ENCODE assay signal across 9 mouse cellular contexts in genomic region chr12:86932575-86932952, GRCm38 (mm10). TPM values are rescaled to one million over a fixed set of nuclear protein-coding genes. Genes with fewer than 3 reads are reported as not detected.
A peak's percentile ranks its signal among the peaks of the same experiment; 100 is the strongest.
DNase-seq lines count a peak whose midpoint lies in the region; ATAC-seq and TF ChIP-seq lines count a peak whose summit lies in the region.
"Had no signal": no experiment of that assay in that cellular context is flagged by ENCODE, and none has a peak within 500 bp of the region (broad histone marks: within the 10 kb centered on the region; RNA-seq: fewer than 3 reads in every experiment).

No protein-coding gene starts in this region.

- no peaks in the 10 kb centered on the region for H3K36me3 ChIP-seq in heart, embryonic 11.5 days (ENCODE audit: control insufficient read depth, insufficient read depth, low read length)
- H3K36me3 ChIP-seq in ES-E14 (ENCODE audit: control insufficient read depth, insufficient read depth, low read length, poor library complexity, severe bottlenecking): no peaks in the 10 kb centered on the region
- H3K36me3 ChIP-seq in heart, adult 2 months (ENCODE audit: control insufficient read depth, insufficient read depth, low read length): peaks cover 29% of the 10 kb centered on the region
- H3K36me3 ChIP-seq in lung, embryonic 16.5 days (ENCODE audit: control insufficient read depth, insufficient read depth, low read length): no peaks in the 10 kb centered on the region
- H3K36me3 ChIP-seq in forebrain, embryonic 12.5 days (replicated peaks): no peaks in the 10 kb centered on the region

- H3K4me2 ChIP-seq in heart, embryonic 11.5 days: no peak overlapping the region
- 0 out of 2 replicates have a peak overlapping the region, but pooled peaks have one; percentile 7 for H3K4me2 ChIP-seq in lung, embryonic 16.5 days (ENCODE audit: low read depth, low read length)
- H3K4me2 ChIP-seq in forebrain, embryonic 12.5 days: no peak overlapping the region

- H3K9ac ChIP-seq in heart, embryonic 11.5 days (ENCODE audit: low read depth, low read length): no peak overlapping the region
- H3K9ac ChIP-seq in ES-E14 (ENCODE audit: insufficient read depth, low read depth, low read length, poor library complexity, severe bottlenecking): peak overlapping the region; percentile 16
- H3K9ac ChIP-seq in heart, adult 2 months (ENCODE audit: low read depth, low read length): peak overlapping the region; percentile 4; the same call in 1 of the 2 replicates
- no peak overlapping the region for H3K9ac ChIP-seq in lung, embryonic 16.5 days (ENCODE audit: low read length)
- no peak overlapping the region for H3K9ac ChIP-seq in forebrain, embryonic 12.5 days

- no peak for TF ChIP-seq CTCF in heart, adult 2 months (IDR thresholded peaks at IDR 0.05)

- peaks cover 5% of the 10 kb centered on the region; the same call in 1 of the 2 replicates for H3K4me1 ChIP-seq in heart, embryonic 11.5 days (ENCODE audit: control insufficient read depth, insufficient read depth, low read length)
- peaks cover 7 to 12% of the 10 kb centered on the region in 2 experiments for H3K4me1 ChIP-seq in ES-E14 (ENCODE audit: control insufficient read depth in 2 of 2, insufficient read depth in 2 of 2, low read length in 2 of 2, poor library complexity in 1 of 2)
- peaks cover 39% of the 10 kb centered on the region for H3K4me1 ChIP-seq in heart, adult 2 months (ENCODE audit: control insufficient read depth, insufficient read depth, low read length)
- H3K4me1 ChIP-seq in lung, embryonic 16.5 days (replicated peaks; ENCODE audit: control insufficient read depth, insufficient read depth, low read length): peaks cover 11% of the 10 kb centered on the region
- peaks cover 11% of the 10 kb centered on the region for H3K4me1 ChIP-seq in forebrain, embryonic 12.5 days

- 0 out of 2 replicates have a peak, but pooled peaks have one; percentile 19 for TF ChIP-seq POLR2A in heart, adult 2 months (IDR thresholded peaks at IDR 0.05; ENCODE audit: insufficient read depth, low read depth, low read length)

- H3K4me3 ChIP-seq in heart, embryonic 11.5 days (ENCODE audit: low read depth, low read length): no peak overlapping the region
- H3K4me3 ChIP-seq in ES-E14 (ENCODE audit: insufficient read depth in 1 of 2, low read depth in 1 of 2, low read length in 2 of 2, poor library complexity in 1 of 2, severe bottlenecking in 1 of 2): peak overlapping the region; percentile 4 to 11; a peak in 1 of 4 replicates
- H3K4me3 ChIP-seq in heart, adult 2 months: no peak overlapping the region; the same call in 1 of the 2 replicates
- H3K4me3 ChIP-seq in lung, embryonic 16.5 days (ENCODE audit: low read length): no peak overlapping the region
- no peak overlapping the region for H3K4me3 ChIP-seq in forebrain, embryonic 12.5 days (replicated peaks)

- intact Hi-C loops in heart, adult 2 months (cut with DNase I): loop anchor here (5.0 kb wide), 1 partner anchor 40 kb away; no protein-coding TSS in a partner anchor

- WGBS in heart, embryonic 11.5 days (ENCODE audit: insufficient replicate concordance): 42% methylated on average over 6 of the region's 6 CpGs
- WGBS in heart, adult 2 months: 17% methylated on average over 6 of the region's 6 CpGs
- 47% methylated on average over 6 of the region's 6 CpGs for whole genome bisulfite sequencing in lung, embryonic 16.5 days
- 21% methylated on average over 6 of the region's 6 CpGs for WGBS in forebrain, embryonic 12.5 days

- ATAC-seq in heart, embryonic 11.5 days (replicated peaks; ENCODE audit: insufficient number of reproducible peaks, low FRiP score, low TSS enrichment): no peak
- peak; percentile 39 for ATAC-seq in lung, embryonic 16.5 days (ENCODE audit: low read depth)
- ATAC-seq in erythroid progenitor cell, adult 5-6 weeks (replicated peaks; ENCODE audit: low FRiP score, poor library complexity, severe bottlenecking): no peak
- ATAC-seq in forebrain, embryonic 12.5 days (ENCODE audit: low FRiP score): no peak

- TF ChIP-seq EP300 in heart, adult 2 months (IDR thresholded peaks at IDR 0.05; ENCODE audit: insufficient read depth, low read depth, low read length): peak; percentile 98

- no peak overlapping the region for H3K27ac ChIP-seq in heart, embryonic 11.5 days (ENCODE audit: low read depth, low read length)
- H3K27ac ChIP-seq in ES-E14 (ENCODE audit: insufficient read depth, low read depth, low read length, poor library complexity, severe bottlenecking): peak overlapping the region; percentile 90
- peak overlapping the region; percentile 97 for H3K27ac ChIP-seq in heart, adult 2 months
- no peak overlapping the region for H3K27ac ChIP-seq in lung, embryonic 16.5 days (ENCODE audit: low read length)
- no peak overlapping the region for H3K27ac ChIP-seq in forebrain, embryonic 12.5 days

- H3K27me3 ChIP-seq in heart, embryonic 11.5 days (ENCODE audit: control insufficient read depth, insufficient read depth, low read length): no peaks in the 10 kb centered on the region
- H3K27me3 ChIP-seq in heart, adult 2 months (ENCODE audit: control insufficient read depth, insufficient read depth, low read length): no peaks in the 10 kb centered on the region
- no peaks in the 10 kb centered on the region for H3K27me3 ChIP-seq in lung, embryonic 16.5 days (ENCODE audit: control insufficient read depth, insufficient read depth, low read depth, low read length)
- H3K27me3 ChIP-seq in forebrain, embryonic 12.5 days: no peaks in the 10 kb centered on the region

- in situ Hi-C loops in ES-E14 (cut with MboI; ENCODE audit: low sequenced_read_pairs in 2 of 2, unreplicated experiment in 2 of 2): loop anchor here in 1 of 2 experiments (10.0 kb wide), 1 partner anchor 138 kb away; no protein-coding TSS in a partner anchor

- peak; percentile 99 for DNase-seq in heart, adult 11 months
- DNase-seq in ES-E14 (ENCODE audit: low read depth, low spot score): no peak
- peak; percentile 76 to 84 for DNase-seq in heart, adult 2 months
- DNase-seq in yolk sac, embryonic 10.5 days (ENCODE audit: low spot score): no peak

- H3K9me3 ChIP-seq in heart, embryonic 11.5 days (replicated peaks; ENCODE audit: control insufficient read depth, low read length): no peaks in the 10 kb centered on the region; the same call in 1 of the 2 replicates
- H3K9me3 ChIP-seq in ES-E14 (ENCODE audit: control insufficient read depth, insufficient read depth, low read depth, low read length): no peaks in the 10 kb centered on the region
- no peaks in the 10 kb centered on the region for H3K9me3 ChIP-seq in lung, embryonic 16.5 days (ENCODE audit: control insufficient read depth, low read length)
- H3K9me3 ChIP-seq in forebrain, embryonic 12.5 days: peaks cover 7% of the 10 kb centered on the region

- no peaks in the 10 kb centered on the region for H3K79me2 ChIP-seq in heart, adult 2 months (replicated peaks; ENCODE audit: control insufficient read depth, insufficient read depth, low read length)

TF ChIP-seq in ES-E14, 5 proteins besides CTCF, POLR2A, EP300 and RAD21:
- TF ChIP-seq ZC3H11A (IDR thresholded peaks at IDR 0.05; ENCODE audit: borderline replicate concordance, low read depth, low read length) (no peak), ZNF384 (IDR thresholded peaks at IDR 0.05; ENCODE audit: low read depth, low read length) (no peak), HCFC1 (IDR thresholded peaks at IDR 0.05; ENCODE audit: borderline replicate concordance, insufficient read depth, low read length) (0 out of 2 replicates have a peak, but pooled peaks have one; percentile 38), MAFK (IDR thresholded peaks at IDR 0.05; ENCODE audit: insufficient read depth, low read depth, low read length) (no peak), CHD2 (IDR thresholded peaks at IDR 0.05; ENCODE audit: low read depth, low read length) (peak; percentile 41; the same call in 1 of the 2 replicates)
TF ChIP-seq in ES-E14: peak in this region for 2.

RNA-seq across cellular contexts. Expression of gene Cipc, which starts 14.3 kb away (rescaled TPM):
- polyA plus RNA-seq in heart, embryonic 11.5 days (2014; fragmentation: Nextera tagmentation; extraction: Ambion mirVana): 26.7 and 31.0 TPM in 2 replicates
- total RNA-seq in ES-E14 (2012; rRNA removed): 26.5 and 27.6 TPM in 2 replicates
- 10 to 100 TPM; 43.8 to 45.1 TPM for total RNA-seq in heart, adult 2 months (2021)
- 34.1 and 39.6 TPM in 2 replicates for polyA plus RNA-seq in heart, adult 2 months (2012; rRNA removed)
- polyA plus RNA-seq in lung, embryonic 16.5 days (2015; fragmentation: Nextera tagmentation; extraction: Ambion mirVana): 18.9 and 20.2 TPM in 2 replicates
- 8.6 and 9.2 TPM in 2 replicates for total RNA-seq in erythroid progenitor cell, adult 5-6 weeks (2015; ENCODE audit: low replicate concordance)
- 5.8 and 16.4 TPM in 2 replicates for total RNA-seq in erythroid progenitor cell, adult 5-6 weeks (2017; ENCODE audit: low replicate concordance)
- polyA plus RNA-seq in forebrain, embryonic 12.5 days (2016; fragmentation: Nextera tagmentation; extraction: Ambion mirVana): 49.5 and 51.4 TPM in 2 replicates

RNA-seq across cellular contexts. Expression of gene Irf2bpl, which starts 48.0 kb away (rescaled TPM):
- 18.9 and 26.9 TPM in 2 replicates for polyA plus RNA-seq in heart, embryonic 11.5 days (2014; fragmentation: Nextera tagmentation; extraction: Ambion mirVana)
- total RNA-seq in ES-E14 (2012; rRNA removed): 39.5 and 43.2 TPM in 2 replicates
- 10 to 100 TPM; 32.6 to 36.9 TPM for total RNA-seq in heart, adult 2 months (2021)
- 15.6 and 20.1 TPM in 2 replicates for polyA plus RNA-seq in heart, adult 2 months (2012; rRNA removed)
- 28.8 and 34.2 TPM in 2 replicates for polyA plus RNA-seq in lung, embryonic 16.5 days (2015; fragmentation: Nextera tagmentation; extraction: Ambion mirVana)
- 0.72 and 2.5 TPM in 2 replicates for total RNA-seq in erythroid progenitor cell, adult 5-6 weeks (2015; ENCODE audit: low replicate concordance)
- total RNA-seq in erythroid progenitor cell, adult 5-6 weeks (2017; ENCODE audit: low replicate concordance): 0.53 and 1.5 TPM in 2 replicates
- 74.8 and 81.9 TPM in 2 replicates for polyA plus RNA-seq in forebrain, embryonic 12.5 days (2016; fragmentation: Nextera tagmentation; extraction: Ambion mirVana)

RNA-seq across cellular contexts. Expression of gene Zdhhc22, which starts 57.7 kb away (rescaled TPM):
- 0.20 TPM in 1 of 2 replicates, not detected in the other for polyA plus RNA-seq in heart, embryonic 11.5 days (2014; fragmentation: Nextera tagmentation; extraction: Ambion mirVana)
- not detected in 2 replicates for total RNA-seq in ES-E14 (2012; rRNA removed)
- not detected for total RNA-seq in heart, adult 2 months (2021)
- not detected in 2 replicates for polyA plus RNA-seq in heart, adult 2 months (2012; rRNA removed)
- polyA plus RNA-seq in lung, embryonic 16.5 days (2015; fragmentation: Nextera tagmentation; extraction: Ambion mirVana): 0.14 and 0.15 TPM in 2 replicates
- total RNA-seq in erythroid progenitor cell, adult 5-6 weeks (2015; ENCODE audit: low replicate concordance): not detected in 2 replicates
- total RNA-seq in erythroid progenitor cell, adult 5-6 weeks (2017; ENCODE audit: low replicate concordance): not detected in 2 replicates
- 1.1 and 1.6 TPM in 2 replicates for polyA plus RNA-seq in forebrain, embryonic 12.5 days (2016; fragmentation: Nextera tagmentation; extraction: Ambion mirVana)
- polyA plus RNA-seq: liver, embryonic 16.5 days had no signal

Comparison
In these comparisons a context has a peak if more than half of its experiments do, and no peak if none do; other contexts are left out.
1. H3K27ac ChIP-seq: peak in ES-E14 (single experiment) and heart, adult 2 months (single experiment); none in heart, embryonic 11.5 days (single experiment), lung, embryonic 16.5 days (single experiment) and forebrain, embryonic 12.5 days (single experiment).
2. H3K9ac ChIP-seq: peak in ES-E14 (single experiment) and heart, adult 2 months (single experiment); none in heart, embryonic 11.5 days (single experiment), lung, embryonic 16.5 days (single experiment) and forebrain, embryonic 12.5 days (single experiment).
3. DNase-seq: peak in heart, adult 11 months (single experiment) and heart, adult 2 months (2 of 2); none in ES-E14 (single experiment) and yolk sac, embryonic 10.5 days (single experiment).
4. H3K4me3 ChIP-seq: peak in ES-E14 (2 of 2); none in heart, embryonic 11.5 days (single experiment), heart, adult 2 months (single experiment), lung, embryonic 16.5 days (single experiment) and forebrain, embryonic 12.5 days (single experiment).